Mouse (Mus musculus) midbrain, postnatal 0 days (tissue): ENCODE data around the gene Gm11146. TPM values are rescaled to one million over a fixed set of nuclear protein-coding genes. Genes with fewer than 3 reads are reported as not detected.

Source experiments
- ATAC-seq: fragments of 200-750 bp; cut with Nextera tagmentation; 2 replicates; pipeline ENCODE4 v1.8.0; 2017; ENCODE audit warnings: moderate number of reproducible peaks, mild to moderate bottlenecking, moderate TSS enrichment, moderate library complexity; ENCODE audit not compliant: low FRiP score
- DNase-seq: peaks from one replicate; pipeline ENCODE4 v3.0.0-alpha.2; 2015; ENCODE audit warnings: low spot score
- H3K27ac ChIP-seq: fragments of 300-500 bp; sonication (generic); 2 replicates; pipeline ENCODE4 v1.5.1; 2014; ENCODE audit warnings: low read depth, mild to moderate bottlenecking, low read length, mixed read lengths
- H3K27me3 ChIP-seq: fragments of 300-500 bp; sonication (generic); 2 replicates; pipeline ENCODE4 v1.6.1; 2014; ENCODE audit warnings: low read length, control low read depth, mixed read lengths; ENCODE audit not compliant: insufficient read depth
- H3K36me3 ChIP-seq: fragments of 300-500 bp; sonication (generic); 2 replicates; pipeline ENCODE4 v1.6.1; 2014; ENCODE audit warnings: low read length, control low read depth, mixed read lengths; ENCODE audit not compliant: insufficient read depth
- H3K4me1 ChIP-seq: fragments of 300-500 bp; sonication (generic); 2 replicates; pipeline ENCODE4 v1.6.1; 2014; ENCODE audit warnings: mild to moderate bottlenecking, control low read depth, antibody characterized with exemption, low read length, mixed read lengths; ENCODE audit not compliant: insufficient read depth
- H3K4me2 ChIP-seq: fragments of 300-500 bp; sonication (generic); 2 replicates; pipeline ENCODE4 v1.6.1; 2014; ENCODE audit warnings: low read depth, mild to moderate bottlenecking, low read length, mixed read lengths; ENCODE audit not compliant: poor library complexity, severe bottlenecking
- H3K4me3 ChIP-seq: fragments of 300-500 bp; sonication (generic); 2 replicates; pipeline ENCODE4 v1.5.1; 2014; ENCODE audit warnings: low read depth, mild to moderate bottlenecking, low read length, moderate library complexity
- H3K9ac ChIP-seq: fragments of 300-500 bp; sonication (generic); replicated peaks from 2 replicates; pipeline ENCODE4 v1.6.1; 2014; ENCODE audit warnings: mild to moderate bottlenecking, low read length, moderate library complexity, mixed read lengths; ENCODE audit not compliant: poor library complexity, severe bottlenecking
- H3K9me3 ChIP-seq: fragments of 300-500 bp; sonication (generic); 2 replicates; pipeline ENCODE4 v1.6.1; 2016; ENCODE audit warnings: low read length, control low read depth
- CTCF ChIP-seq: IDR thresholded peaks from 2 replicates; pipeline ENCODE4 v1.5.1; 2016; ENCODE audit warnings: antibody characterized with exemption, mild to moderate bottlenecking
- WGBS: fragments of 180-500 bp; shearing (Covaris S2); extraction: QIAGEN DNeasy Blood & Tissue Kit; methylation state at CpG from one replicate; pipeline ENCODE4 v1.1.7; 2014; 5-methylcytosine and 5-hydroxymethylcytosine counted together
- polyA plus RNA-seq: library from polyadenylated mRNA; unstranded; fragments of >200 nt; fragmentation: Nextera tagmentation; extraction: Ambion mirVana; gene quantifications from 2 replicates; pipeline ENCODE4 v1.2.1, GENCODE M21; 2015
- total RNA-seq: library from RNA; depleted of rRNA; stranded (reverse); fragments of >200 nt; gene quantifications from 2 replicates; pipeline ENCODE4 v1.2.3, GENCODE M21; 2014

Gm11146 gene
- total and polyA plus RNA-seq, 2 experiments from 2014 or later: not detected

- no peaks in the 10 kb centered on the region for H3K9me3 ChIP-seq
- no peaks in the 10 kb centered on the region for H3K27me3 ChIP-seq
- DNase-seq: no peak
- H3K4me2 ChIP-seq: no peak overlapping the region
- H3K27ac ChIP-seq: no peak overlapping the region
- no peak for ATAC-seq
- H3K4me3 ChIP-seq: no peak overlapping the region
- H3K9ac ChIP-seq: no peak overlapping the region
- no peaks in the 10 kb centered on the region; the same call in 1 of the 2 replicates for H3K36me3 ChIP-seq
- 70% methylated on average over 2 of the region's 2 CpGs for WGBS
- H3K4me1 ChIP-seq: no peaks in the 10 kb centered on the region
- no peak for TF ChIP-seq CTCF
These were observed 687 bp upstream of the Gm11146 start for GRCm38 (mm10) chr16:77602581-77602980.

- Histone ChIP-seq H3K4me1 (no peaks in the 10 kb centered on the region), H3K4me3 (peak overlapping the region; percentile 24), H3K27ac (peak overlapping the region; percentile 51), H3K36me3 (no peaks in the 10 kb centered on the region; the same call in 1 of the 2 replicates), H3K9me3 (no peaks in the 10 kb centered on the region), H3K9ac (no peak overlapping the region), H3K4me2 (peak overlapping the region; percentile 40), H3K27me3 (no peaks in the 10 kb centered on the region)
- 60% methylated on average over 8 of the region's 8 CpGs for WGBS
- TF ChIP-seq CTCF: no peak
- DNase-seq (no peak), ATAC-seq (no peak)
These were observed 3.1 kb downstream of the Gm11146 start for GRCm38 (mm10) chr16:77598787-77599186.

GRCm38 (mm10) chr16:77596556-77596955, 5.3 kb downstream of the Gm11146 start:
- H3K4me3 ChIP-seq: peak overlapping the region; percentile 40
- 22% methylated on average over 5 of the region's 5 CpGs for WGBS
- peak overlapping the region; percentile 78 for H3K27ac ChIP-seq
- peak; percentile 29; the same call in 1 of the 2 replicates for ATAC-seq
- H3K36me3 ChIP-seq: no peaks in the 10 kb centered on the region; the same call in 1 of the 2 replicates
- H3K4me1 ChIP-seq: no peaks in the 10 kb centered on the region
- peak; percentile 32 for TF ChIP-seq CTCF
- DNase-seq: peak; percentile 67
- peak overlapping the region; percentile 53 for H3K4me2 ChIP-seq
- no peaks in the 10 kb centered on the region for H3K9me3 ChIP-seq
- H3K9ac ChIP-seq: peak overlapping the region; percentile 61
- no peaks in the 10 kb centered on the region for H3K27me3 ChIP-seq

GRCm38 (mm10) chr16:77595661-77596060, 6.2 kb downstream of the Gm11146 start:
- Histone ChIP-seq H3K27me3 (no peaks in the 10 kb centered on the region), H3K4me2 (peak overlapping the region; percentile 49), H3K4me3 (peak overlapping the region; percentile 23), H3K9ac (peak overlapping the region; percentile 36), H3K4me1 (no peaks in the 10 kb centered on the region), H3K9me3 (no peaks in the 10 kb centered on the region), H3K36me3 (no peaks in the 10 kb centered on the region), H3K27ac (peak overlapping the region; percentile 86)
- ATAC-seq (no peak), DNase-seq (peak; percentile 29)
- TF ChIP-seq CTCF: no peak
- WGBS: 43% methylated on average over 7 of the region's 7 CpGs

GRCm38 (mm10) chr16:77594553-77594952, 7.3 kb downstream of the Gm11146 start:
- Histone ChIP-seq H3K4me1 (no peaks in the 10 kb centered on the region), H3K9me3 (no peaks in the 10 kb centered on the region), H3K4me3 (peak overlapping the region; percentile 23), H3K27ac (peak overlapping the region; percentile 86), H3K27me3 (no peaks in the 10 kb centered on the region), H3K4me2 (peak overlapping the region; percentile 49), H3K9ac (peak overlapping the region; percentile 36), H3K36me3 (no peaks in the 10 kb centered on the region)
- DNase-seq (peak; percentile 93), ATAC-seq (peak; percentile 76)
- WGBS: 34% methylated on average over 13 of the region's 13 CpGs
- no peak for TF ChIP-seq CTCF

GRCm38 (mm10) chr16:77593828-77594421, 8.0 kb downstream of the Gm11146 start:
- 12% methylated on average over 12 of the region's 12 CpGs for WGBS
- H3K27me3 ChIP-seq: no peaks in the 10 kb centered on the region
- peak; percentile 96 for DNase-seq
- peak; percentile 83 for ATAC-seq
- TF ChIP-seq CTCF: 0 out of 2 replicates have a peak, but pooled peaks have one; percentile 7
- peak overlapping the region; percentile 23 for H3K4me3 ChIP-seq
- H3K4me2 ChIP-seq: peak overlapping the region; percentile 37
- H3K4me1 ChIP-seq: no peaks in the 10 kb centered on the region
- no peaks in the 10 kb centered on the region for H3K9me3 ChIP-seq
- peak overlapping the region; percentile 46 for H3K9ac ChIP-seq
- peak overlapping the region; percentile 86 for H3K27ac ChIP-seq
- H3K36me3 ChIP-seq: no peaks in the 10 kb centered on the region
